Mouse (Mus musculus) CH12.LX (cell line): ENCODE data around the gene Kctd7. TPM values are rescaled to one million over a fixed set of nuclear protein-coding genes. Genes with fewer than 3 reads are reported as not detected.

Source experiments
- DNase-seq: peaks from one replicate; pipeline ENCODE4 v3.0.0-alpha.2; 2013; ENCODE audit errors: extremely low read depth
- H3K27ac ChIP-seq: 2 replicates; pipeline ENCODE4 v1.5.1; 2012; ENCODE audit warnings: low read depth, mild to moderate bottlenecking, control low read depth, moderate library complexity; ENCODE audit not compliant: insufficient read depth
- H3K27me3 ChIP-seq: replicated peaks from 2 replicates; pipeline ENCODE3; 2012; ENCODE audit warnings: inconsistent platforms
- H3K36me3 ChIP-seq, 2 experiments: replicated peaks in 1 of 2; 2 replicates each; pipeline versions ENCODE3 to v1.6.1; 2012; ENCODE audit warnings: inconsistent platforms in 1 of 2, low read length in 1 of 2, mild to moderate bottlenecking in 1 of 2, mixed read lengths in 1 of 2, moderate library complexity in 1 of 2; ENCODE audit not compliant: control insufficient read depth in 1 of 2, insufficient read depth in 1 of 2
- H3K4me1 ChIP-seq, 2 experiments: 2 replicates each; pipeline ENCODE4 v1.6.1; 2012; ENCODE audit warnings: inconsistent platforms in 1 of 2, moderate library complexity in 1 of 2; ENCODE audit not compliant: insufficient read depth in 2 of 2, control insufficient read depth in 1 of 2
- H3K4me2 ChIP-seq: 2 replicates; pipeline ENCODE4 v1.6.1; 2012; ENCODE audit warnings: low read depth, mild to moderate bottlenecking, control low read depth; ENCODE audit not compliant: poor library complexity, insufficient read depth, severe bottlenecking
- H3K4me3 ChIP-seq, 3 experiments: fragments of 150-350 bp in 1 of 3; sonication (generic) in 1 of 3; replicated peaks in 1 of 3; 2 replicates each; pipeline versions ENCODE3 to v1.5.1; 2011 to 2012; ENCODE audit warnings: low read depth in 2 of 3, low read length in 2 of 3, mild to moderate bottlenecking in 2 of 3, moderate library complexity in 2 of 3, control low read depth in 1 of 3, improper control_type of control experiment in 1 of 3, inconsistent platforms in 1 of 3, mixed read lengths in 1 of 3; ENCODE audit not compliant: poor library complexity in 1 of 3
- H3K79me2 ChIP-seq: replicated peaks from 2 replicates; pipeline ENCODE4 v1.6.1; 2012; ENCODE audit warnings: mild to moderate bottlenecking, moderate library complexity; ENCODE audit not compliant: control insufficient read depth, poor library complexity, insufficient read depth, severe bottlenecking; ENCODE audit errors: extremely low read depth
- H3K9ac ChIP-seq: 2 replicates; pipeline ENCODE4 v1.6.1; 2012; ENCODE audit warnings: low read depth, mild to moderate bottlenecking, control low read depth, moderate library complexity; ENCODE audit not compliant: insufficient read depth
- H3K9me3 ChIP-seq: replicated peaks from 2 replicates; pipeline ENCODE3; 2012; ENCODE audit warnings: low read length, inconsistent platforms, mixed read lengths
- BHLHE40 ChIP-seq: IDR thresholded peaks from 2 replicates; pipeline ENCODE4 v1.6.1; 2011; ENCODE audit warnings: mild to moderate bottlenecking, low read depth, low read length, improper control_type of control experiment
- CHD1 ChIP-seq: IDR thresholded peaks from 2 replicates; pipeline ENCODE4 v1.6.1; 2012; ENCODE audit warnings: low read depth, low read length, improper control_type of control experiment, inconsistent platforms
- CHD2 ChIP-seq: IDR thresholded peaks from 2 replicates; pipeline ENCODE4 v1.6.1; 2011; ENCODE audit warnings: low read length, improper control_type of control experiment
- CTCF ChIP-seq, 2 experiments: IDR thresholded peaks in 1 of 2; conservative IDR thresholded peaks in 1 of 2; 2 replicates each; pipeline ENCODE4 v1.5.1; 2011 to 2012; ENCODE audit warnings: low read depth in 2 of 2, low read length in 2 of 2, improper control_type of control experiment in 1 of 2, inconsistent platforms in 1 of 2, mild to moderate bottlenecking in 1 of 2, moderate library complexity in 1 of 2
- E2F4 ChIP-seq: IDR thresholded peaks from 2 replicates; pipeline ENCODE4 v1.6.1; 2011; ENCODE audit warnings: low read depth, low read length, improper control_type of control experiment; ENCODE audit not compliant: insufficient replicate concordance
- ELF1 ChIP-seq: IDR thresholded peaks from 2 replicates; pipeline ENCODE4 v1.6.1; 2014; ENCODE audit warnings: low read depth, mild to moderate bottlenecking, inconsistent platforms, low read length, improper control_type of control experiment
- EP300 ChIP-seq: IDR thresholded peaks from 2 replicates; pipeline ENCODE4 v1.6.1; 2011; ENCODE audit warnings: low read length, improper control_type of control experiment
- ETS1 ChIP-seq: conservative IDR thresholded peaks from 2 replicates; pipeline ENCODE4 v1.6.1; 2012; ENCODE audit warnings: low read depth, mild to moderate bottlenecking, inconsistent platforms, low read length, improper control_type of control experiment, moderate library complexity
- GABPA ChIP-seq: IDR thresholded peaks from 2 replicates; pipeline ENCODE4 v1.6.1; 2012; ENCODE audit warnings: low read depth, low read length, improper control_type of control experiment, inconsistent platforms; ENCODE audit not compliant: insufficient replicate concordance
- IRF4 ChIP-seq: IDR thresholded peaks from 2 replicates; pipeline ENCODE4 v1.6.1; 2014; ENCODE audit warnings: low read depth, mild to moderate bottlenecking, inconsistent platforms, low read length, improper control_type of control experiment
- JUN ChIP-seq: IDR thresholded peaks from 2 replicates; pipeline ENCODE4 v1.6.1; 2011; ENCODE audit warnings: low read depth, mild to moderate bottlenecking, low read length, improper control_type of control experiment, moderate library complexity; ENCODE audit not compliant: insufficient read depth
- JUND ChIP-seq: conservative IDR thresholded peaks from 2 replicates; pipeline ENCODE4 v1.6.1; 2011; ENCODE audit warnings: low read depth, low read length, improper control_type of control experiment
- KAT2A ChIP-seq: IDR thresholded peaks from 2 replicates; pipeline ENCODE4 v1.6.1; 2012; ENCODE audit warnings: low read length, improper control_type of control experiment, inconsistent platforms; ENCODE audit not compliant: insufficient replicate concordance
- MAFK ChIP-seq: IDR thresholded peaks from 2 replicates; pipeline ENCODE4 v1.6.1; 2011; ENCODE audit warnings: low read length, improper control_type of control experiment; ENCODE audit not compliant: insufficient replicate concordance
- MAZ ChIP-seq: IDR thresholded peaks from 2 replicates; pipeline ENCODE4 v1.6.1; 2012; ENCODE audit warnings: low read depth, mild to moderate bottlenecking, inconsistent platforms, low read length, improper control_type of control experiment, moderate library complexity
- MEF2A ChIP-seq: IDR thresholded peaks from 2 replicates; pipeline ENCODE4 v1.6.1; 2014; ENCODE audit warnings: low read depth, mild to moderate bottlenecking, inconsistent platforms, low read length, improper control_type of control experiment, borderline replicate concordance
- MYC ChIP-seq: IDR thresholded peaks from 2 replicates; pipeline ENCODE4 v1.6.1; 2011; ENCODE audit warnings: low read depth, mild to moderate bottlenecking, improper control_type of control experiment, low read length
- NRF1 ChIP-seq: IDR thresholded peaks from 2 replicates; pipeline ENCODE4 v1.6.1; 2014; ENCODE audit warnings: low read depth, mild to moderate bottlenecking, inconsistent platforms, low read length, improper control_type of control experiment, moderate library complexity
- POLR2AphosphoS2 ChIP-seq: IDR thresholded peaks from 2 replicates; pipeline ENCODE4 v1.6.1; 2011; ENCODE audit warnings: low read depth, low read length, improper control_type of control experiment
- RAD21 ChIP-seq: IDR thresholded peaks from 2 replicates; pipeline ENCODE4 v1.6.1; 2011; ENCODE audit warnings: low read depth, mild to moderate bottlenecking, low read length, improper control_type of control experiment, moderate library complexity
- RCOR1 ChIP-seq: conservative IDR thresholded peaks from 2 replicates; pipeline ENCODE4 v1.6.1; 2012; ENCODE audit warnings: low read depth, mild to moderate bottlenecking, inconsistent platforms, low read length, improper control_type of control experiment
- TBP ChIP-seq: conservative IDR thresholded peaks from 2 replicates; pipeline ENCODE4 v1.6.1; 2011; ENCODE audit warnings: low read depth, low read length, improper control_type of control experiment
- TCF12 ChIP-seq: IDR thresholded peaks from 2 replicates; pipeline ENCODE4 v1.6.1; 2014; ENCODE audit warnings: low read depth, mild to moderate bottlenecking, inconsistent platforms, low read length, improper control_type of control experiment
- USF1 ChIP-seq: IDR thresholded peaks from 2 replicates; pipeline ENCODE4 v1.6.1; 2014; ENCODE audit warnings: low read depth, mild to moderate bottlenecking, inconsistent platforms, low read length, improper control_type of control experiment
- USF2 ChIP-seq: conservative IDR thresholded peaks from 2 replicates; pipeline ENCODE4 v1.6.1; 2011; ENCODE audit warnings: low read depth, low read length, improper control_type of control experiment
- ZNF384 ChIP-seq: IDR thresholded peaks from 2 replicates; pipeline ENCODE4 v1.6.1; 2012; ENCODE audit warnings: low read depth, low read length, improper control_type of control experiment, inconsistent platforms
- dilution Hi-C: fragments of 300-500 bp; cut with MboI; formaldehyde crosslinking; loops from 2 replicates; pipeline ENCODE4 v1.14.3; 2020; ENCODE audit warnings: low sequenced_read_pairs; ENCODE audit not compliant: extremely low pct_unique_long_range_greater_than_20kb, extremely low pct_ligation_motif_present
- in situ Hi-C: fragments of 300-500 bp; cut with MboI; formaldehyde crosslinking; loops from 3 replicates; pipeline ENCODE4 v1.14.3; 2019; ENCODE audit warnings: low sequenced_read_pairs, low pct_ligation_motif_present, low pct_unique_long_range_greater_than_20kb, mixed read lengths
- polyA plus RNA-seq: library from polyadenylated mRNA; unstranded; fragments of >175 nt; gene quantifications from 2 replicates; pipeline ENCODE4 v1.2.1, GENCODE M21; 2012; ENCODE audit warnings: low read depth; ENCODE audit not compliant: insufficient read length
- total RNA-seq, 2 experiments: library from RNA; depleted of rRNA; stranded (reverse); fragments of 300-350 nt in 1 of 2; fragments of >200 nt in 1 of 2; gene quantifications; 2 replicates each; pipeline ENCODE4 v1.2.3; 2012 to 2014

The Kctd7 gene
- total and polyA plus RNA-seq, 3 experiments = 2.8 to 4.3 (median 3.3) TPM

- dilution Hi-C loops (no loop called here), in situ Hi-C loops (no loop called here)
- H3K4me2 ChIP-seq = peak overlapping the region; percentile 18
- no peak overlapping the region for H3K4me3 ChIP-seq
- H3K36me3 ChIP-seq = peaks cover 51 to 83% of the 10 kb centered on the region in 2 experiments
- H3K9me3 ChIP-seq = no peaks in the 10 kb centered on the region
- 0 out of 2 replicates have a peak overlapping the region, but pooled peaks have one; percentile 35 for H3K9ac ChIP-seq
- peaks cover 6% of the 10 kb centered on the region for H3K79me2 ChIP-seq
- peak overlapping the region; percentile 58 for H3K27ac ChIP-seq
- peaks cover 16 to 49% of the 10 kb centered on the region in 2 experiments; a peak in 3 of 4 replicates for H3K4me1 ChIP-seq
- peak; percentile 82 for DNase-seq
- TF ChIP-seq USF1 (no peak), ETS1 (peak; percentile 83), RCOR1 (no peak), ELF1 (no peak), IRF4 (peak; percentile 95), CTCF (conservative IDR thresholded peaks at IDR 0.05 in 1 of 2, IDR thresholded peaks at IDR 0.05 in 1 of 2; ENCODE audit: low read depth in 2 of 2, low read length in 2 of 2) (no peak), BHLHE40 (peak; percentile 94), JUND (peak; percentile 90), MEF2A (peak; percentile 86), EP300 (peak; percentile 86), MYC (0 out of 2 replicates have a peak, but pooled peaks have one; percentile 71), TCF12 (peak; percentile 63), JUN (peak; percentile 75), RAD21 (no peak), CHD1 (no peak), E2F4 (no peak), TBP (0 out of 2 replicates have a peak, but pooled peaks have one; percentile 53), MAFK (peak; percentile 62; the same call in 1 of the 2 replicates), ZNF384 (no peak; the same call in 1 of the 2 replicates)
- TF ChIP-seq, all 38 proteins: peak for 11
- no peaks in the 10 kb centered on the region for H3K27me3 ChIP-seq
Observed at GRCm38 (mm10) chr5:130196307-130196706, 51.6 kb downstream of the Kctd7 start.

DNA sequence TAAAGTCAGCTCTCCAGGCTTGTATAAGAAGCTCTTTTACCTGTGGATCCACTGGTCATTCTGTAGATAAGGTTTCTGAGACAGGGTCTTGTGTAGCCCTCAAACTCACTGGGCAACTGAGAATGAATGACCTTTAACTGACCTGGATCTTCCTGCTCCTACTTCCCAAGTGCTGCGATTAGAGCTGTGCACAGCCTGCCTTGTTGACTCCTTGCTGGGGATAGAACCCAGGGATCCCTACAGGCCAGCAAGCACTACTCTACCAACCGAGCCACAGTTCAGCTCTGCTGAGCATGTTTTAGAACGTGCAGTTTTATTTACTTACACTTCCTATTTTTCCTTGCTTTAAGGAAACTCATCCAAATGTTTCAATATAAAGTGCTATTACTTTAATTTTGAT, 52.8 kb downstream of the Kctd7 start:
- H3K4me1 ChIP-seq = peaks cover 16 to 49% of the 10 kb centered on the region in 2 experiments; a peak in 3 of 4 replicates
- no peak overlapping the region for H3K27ac ChIP-seq
- no peak for DNase-seq
- dilution Hi-C loops (no loop called here), in situ Hi-C loops (no loop called here)
- TF ChIP-seq CHD2 (no peak), MEF2A (no peak), RCOR1 (no peak), POLR2AphosphoS2 (no peak), MYC (no peak), TCF12 (no peak), BHLHE40 (no peak), MAZ (no peak), IRF4 (no peak), ETS1 (no peak), NRF1 (no peak), KAT2A (no peak), EP300 (no peak), GABPA (no peak), CHD1 (no peak), CTCF (conservative IDR thresholded peaks at IDR 0.05 in 1 of 2, IDR thresholded peaks at IDR 0.05 in 1 of 2; ENCODE audit: low read depth in 2 of 2, low read length in 2 of 2) (no peak), USF2 (no peak)
- peaks cover 2% of the 10 kb centered on the region for H3K9me3 ChIP-seq
- H3K9ac ChIP-seq = no peak overlapping the region
- no peaks in the 10 kb centered on the region for H3K27me3 ChIP-seq
- peaks cover 4% of the 10 kb centered on the region for H3K79me2 ChIP-seq
- H3K4me3 ChIP-seq = no peak overlapping the region
- peaks cover 47 to 80% of the 10 kb centered on the region in 2 experiments for H3K36me3 ChIP-seq
- no peak overlapping the region for H3K4me2 ChIP-seq
